Comparison of ENCODE assay signal across 10 mouse cellular contexts in genomic region chr2:28521571-28522151, GRCm38 (mm10). TPM values are rescaled to one million over a fixed set of nuclear protein-coding genes. Genes with fewer than 3 reads are reported as not detected.
A peak's percentile ranks its signal among the peaks of the same experiment; 100 is the strongest.
DNase-seq lines count a peak whose midpoint lies in the region; ATAC-seq and TF ChIP-seq lines count a peak whose summit lies in the region.
"Had no signal": no experiment of that assay in that cellular context is flagged by ENCODE, and none has a peak within 500 bp of the region (broad histone marks: within the 10 kb centered on the region; RNA-seq: fewer than 3 reads in every experiment).

No protein-coding gene starts in this region.

- H3K9ac ChIP-seq in midbrain, embryonic 15.5 days = no peak overlapping the region

- no peak for TF ChIP-seq POLR2A in cerebellum, adult 2 months (IDR thresholded peaks at IDR 0.05; ENCODE audit: borderline replicate concordance, insufficient read depth, low read length)

- H3K9me3 ChIP-seq in limb, embryonic 10.5 days (replicated peaks) = no peaks in the 10 kb centered on the region
- no peaks in the 10 kb centered on the region for H3K9me3 ChIP-seq in midbrain, embryonic 15.5 days
- H3K9me3 ChIP-seq: megakaryocyte, embryonic 14.5 days had no signal

- WGBS in cerebellum, adult 2 months = 16% methylated on average over 6 of the region's 6 CpGs
- WGBS in limb, embryonic 10.5 days = 84% methylated on average over 6 of the region's 6 CpGs
- 79% methylated on average over 6 of the region's 6 CpGs for WGBS in midbrain, embryonic 15.5 days

- no peak overlapping the region for H3K4me3 ChIP-seq in cerebellum, adult 2 months (replicated peaks; ENCODE audit: insufficient read depth, low read depth, low read length)
- H3K4me3 ChIP-seq in limb, embryonic 10.5 days = no peak overlapping the region
- H3K4me3 ChIP-seq in midbrain, embryonic 15.5 days = no peak overlapping the region
- H3K4me3 ChIP-seq: megakaryocyte, embryonic 14.5 days had no signal

- no peak overlapping the region for H3K4me2 ChIP-seq in midbrain, embryonic 15.5 days

- peak; percentile 57 for DNase-seq in kidney, adult 18-20 months
- DNase-seq in kidney, postnatal 4 days = no peak
- peak; percentile 67 to 73 for DNase-seq in cerebellum, adult 2 months
- peak; percentile 44 to 56 for DNase-seq in cerebellum, postnatal 36 days
- no peak for DNase-seq in limb, embryonic 10.5 days (ENCODE audit: low spot score)
- DNase-seq in ovary, postnatal 36 days (ENCODE audit: low spot score) = no peak
- DNase-seq: heart, postnatal 14 days had no signal

- no peaks in the 10 kb centered on the region for H3K27me3 ChIP-seq in cerebellum, adult 2 months (ENCODE audit: control insufficient read depth, insufficient read depth, low read length)
- no peaks in the 10 kb centered on the region for H3K27me3 ChIP-seq in limb, embryonic 10.5 days (ENCODE audit: low read depth, poor library complexity, severe bottlenecking)
- no peaks in the 10 kb centered on the region for H3K27me3 ChIP-seq in midbrain, embryonic 15.5 days (replicated peaks)

- peaks cover 27% of the 10 kb centered on the region for H3K36me3 ChIP-seq in limb, embryonic 10.5 days
- H3K36me3 ChIP-seq in midbrain, embryonic 15.5 days (replicated peaks) = no peaks in the 10 kb centered on the region

- TF ChIP-seq CTCF in cerebellum, adult 2 months (IDR thresholded peaks at IDR 0.05; ENCODE audit: borderline replicate concordance, insufficient read depth, low read depth, low read length) = no peak

- peak overlapping the region; percentile 86 for H3K27ac ChIP-seq in cerebellum, adult 2 months (ENCODE audit: insufficient read depth, low read length)
- H3K27ac ChIP-seq in limb, embryonic 10.5 days = peak overlapping the region; percentile 8; the same call in 1 of the 2 replicates
- no peak overlapping the region for H3K27ac ChIP-seq in midbrain, embryonic 15.5 days

- peaks cover 67% of the 10 kb centered on the region for H3K4me1 ChIP-seq in cerebellum, adult 2 months (ENCODE audit: control insufficient read depth, insufficient read depth, low read length)
- H3K4me1 ChIP-seq in limb, embryonic 10.5 days = peaks cover 73% of the 10 kb centered on the region
- H3K4me1 ChIP-seq in midbrain, embryonic 15.5 days = peaks cover 87% of the 10 kb centered on the region

- ATAC-seq in midbrain, embryonic 15.5 days (replicated peaks) = no peak

RNA-seq across cellular contexts. Expression of gene Ralgds, which starts 8.7 kb away (rescaled TPM):
- polyA plus RNA-seq in cerebellum, adult 2 months (2012; rRNA removed) = 133 and 151 TPM in 2 replicates
- 46.7 and 58.9 TPM in 2 replicates for polyA plus RNA-seq in limb, embryonic 10.5 days (2016; fragmentation: Nextera tagmentation; extraction: Ambion mirVana)
- polyA plus RNA-seq in midbrain, embryonic 15.5 days (2015; fragmentation: Nextera tagmentation; extraction: Ambion mirVana) = 92.0 and 94.8 TPM in 2 replicates

RNA-seq across cellular contexts. Expression of gene Gm10134, which starts 15.8 kb away (rescaled TPM):
- 0.48 TPM in 1 of 2 replicates, not detected in the other for polyA plus RNA-seq in cerebellum, adult 2 months (2012; rRNA removed)
- polyA plus RNA-seq in limb, embryonic 10.5 days (2016; fragmentation: Nextera tagmentation; extraction: Ambion mirVana) = not detected in 2 replicates
- 1.4 and 2.4 TPM in 2 replicates for polyA plus RNA-seq in midbrain, embryonic 15.5 days (2015; fragmentation: Nextera tagmentation; extraction: Ambion mirVana)
- polyA plus RNA-seq: forebrain, embryonic 11.5 days had no signal

RNA-seq across cellular contexts. Expression of gene Gbgt1, which starts 25.0 kb away (rescaled TPM):
- polyA plus RNA-seq in cerebellum, adult 2 months (2012; rRNA removed) = 1.1 and 1.5 TPM in 2 replicates
- not detected in 2 replicates for polyA plus RNA-seq in limb, embryonic 10.5 days (2016; fragmentation: Nextera tagmentation; extraction: Ambion mirVana)
- polyA plus RNA-seq in midbrain, embryonic 15.5 days (2015; fragmentation: Nextera tagmentation; extraction: Ambion mirVana) = 1.1 and 1.4 TPM in 2 replicates

RNA-seq across cellular contexts. Expression of gene Cel, which starts 41.5 kb away (rescaled TPM):
- polyA plus RNA-seq in cerebellum, adult 2 months (2012; rRNA removed) = 0.10 TPM in 2 replicates
- not detected in 2 replicates for polyA plus RNA-seq in limb, embryonic 10.5 days (2016; fragmentation: Nextera tagmentation; extraction: Ambion mirVana)
- polyA plus RNA-seq in midbrain, embryonic 15.5 days (2015; fragmentation: Nextera tagmentation; extraction: Ambion mirVana) = 0.10 and 0.13 TPM in 2 replicates
- polyA plus RNA-seq: forebrain, embryonic 11.5 days had no signal

RNA-seq across cellular contexts. Expression of gene Mrps2, which starts 53.8 kb away (rescaled TPM):
- polyA plus RNA-seq in cerebellum, adult 2 months (2012; rRNA removed) = 43.2 and 44.5 TPM in 2 replicates
- 70.3 and 75.9 TPM in 2 replicates for polyA plus RNA-seq in limb, embryonic 10.5 days (2016; fragmentation: Nextera tagmentation; extraction: Ambion mirVana)
- 49.7 and 51.4 TPM in 2 replicates for polyA plus RNA-seq in midbrain, embryonic 15.5 days (2015; fragmentation: Nextera tagmentation; extraction: Ambion mirVana)

Comparison
In these comparisons a context has a peak if more than half of its experiments do, and no peak if none do; other contexts are left out.
1. DNase-seq: peak in kidney, adult 18-20 months (single experiment), cerebellum, adult 2 months (2 of 2) and cerebellum, postnatal 36 days (2 of 2); none in kidney, postnatal 4 days (0 of 2), limb, embryonic 10.5 days (single experiment) and ovary, postnatal 36 days (single experiment).